Mouse (Mus musculus): Measurements from ENCODE around the gene Cntn5. TPM values are rescaled to one million over a fixed set of nuclear protein-coding genes. Genes with fewer than 3 reads are reported as not detected.

The Cntn5 gene
- total and polyA plus RNA-seq, 3 experiments: not detected

DNA sequence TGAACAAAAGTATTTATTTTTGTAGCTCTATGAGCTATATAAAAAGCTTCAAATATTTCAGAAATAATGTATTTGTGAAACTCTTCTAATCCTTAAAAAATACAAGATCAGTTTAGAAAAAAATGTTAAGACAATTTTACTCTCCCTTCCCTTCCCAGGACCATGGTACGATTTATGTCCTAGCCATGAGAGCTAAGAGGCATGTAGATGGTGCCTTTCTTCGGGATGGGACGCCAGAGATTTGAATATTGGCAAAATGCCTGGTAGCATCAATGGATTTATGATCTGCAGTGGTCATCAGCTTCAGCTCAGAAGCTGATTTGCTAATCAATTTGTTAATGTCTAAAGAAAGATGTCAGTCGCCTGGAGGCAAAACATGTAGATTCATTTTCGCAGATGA lies 258.6 kb downstream of the Cntn5 start:
- DNase-seq (ENCODE audit: extremely low read depth): no peak
- no peaks in the 10 kb centered on the region for H3K36me3 ChIP-seq (replicated peaks in 1 of 2; ENCODE audit: control insufficient read depth in 1 of 2, insufficient read depth in 1 of 2, low read length in 1 of 2)
- dilution Hi-C loops (cut with MboI; ENCODE audit: extremely low pct_ligation_motif_present, extremely low pct_unique_long_range_greater_than_20kb, low sequenced_read_pairs): no loop called here
- no peak overlapping the region for H3K9ac ChIP-seq (ENCODE audit: insufficient read depth, low read depth)
- TF ChIP-seq RCOR1 (conservative IDR thresholded peaks at IDR 0.05; ENCODE audit: low read depth, low read length) (no peak), E2F4 (IDR thresholded peaks at IDR 0.05; ENCODE audit: insufficient replicate concordance, low read depth, low read length) (no peak), USF2 (conservative IDR thresholded peaks at IDR 0.05; ENCODE audit: low read depth, low read length) (no peak), ZMIZ1 (IDR thresholded peaks at IDR 0.05; ENCODE audit: low read depth, low read length) (no peak), IRF4 (IDR thresholded peaks at IDR 0.05; ENCODE audit: low read depth, low read length) (no peak), CHD2 (IDR thresholded peaks at IDR 0.05; ENCODE audit: low read length) (no peak), TBP (conservative IDR thresholded peaks at IDR 0.05; ENCODE audit: low read depth, low read length) (no peak), POLR2A (IDR thresholded peaks at IDR 0.05; ENCODE audit: low read depth, low read length) (no peak), HCFC1 (IDR thresholded peaks at IDR 0.05; ENCODE audit: low read depth, low read length) (no peak), NELFE (IDR thresholded peaks at IDR 0.05; ENCODE audit: low read depth, low read length) (no peak), MAX (IDR thresholded peaks at IDR 0.05; ENCODE audit: low read length) (no peak), CTCF (conservative IDR thresholded peaks at IDR 0.05 in 1 of 2, IDR thresholded peaks at IDR 0.05 in 1 of 2; ENCODE audit: low read depth in 2 of 2, low read length in 2 of 2) (no peak), BHLHE40 (IDR thresholded peaks at IDR 0.05; ENCODE audit: low read depth, low read length) (no peak), MAZ (IDR thresholded peaks at IDR 0.05; ENCODE audit: low read depth, low read length) (no peak), USF1 (IDR thresholded peaks at IDR 0.05; ENCODE audit: low read depth, low read length) (no peak), RAD21 (IDR thresholded peaks at IDR 0.05; ENCODE audit: low read depth, low read length) (no peak), MXI1 (IDR thresholded peaks at IDR 0.05; ENCODE audit: low read depth, low read length) (no peak), GABPA (IDR thresholded peaks at IDR 0.05; ENCODE audit: insufficient replicate concordance, low read depth, low read length) (no peak), MEF2A (IDR thresholded peaks at IDR 0.05; ENCODE audit: borderline replicate concordance, low read depth, low read length) (no peak), ETS1 (conservative IDR thresholded peaks at IDR 0.05; ENCODE audit: low read depth, low read length) (no peak)
- no peaks in the 10 kb centered on the region for H3K4me1 ChIP-seq (ENCODE audit: control insufficient read depth in 1 of 2, insufficient read depth in 2 of 2)
- no peaks in the 10 kb centered on the region for H3K79me2 ChIP-seq (replicated peaks; ENCODE audit: control insufficient read depth, extremely low read depth, insufficient read depth, poor library complexity, severe bottlenecking)
- H3K4me2 ChIP-seq (ENCODE audit: insufficient read depth, low read depth, poor library complexity, severe bottlenecking): no peak overlapping the region
- no peak overlapping the region for H3K4me3 ChIP-seq (replicated peaks in 1 of 3; ENCODE audit: low read depth in 2 of 3, low read length in 2 of 3, poor library complexity in 1 of 3)
- in situ Hi-C loops (cut with MboI; ENCODE audit: low pct_ligation_motif_present, low pct_unique_long_range_greater_than_20kb, low sequenced_read_pairs): no loop called here
- H3K9me3 ChIP-seq (replicated peaks; ENCODE audit: low read length): no peaks in the 10 kb centered on the region
- no peaks in the 10 kb centered on the region for H3K27me3 ChIP-seq (replicated peaks)
- H3K27ac ChIP-seq (ENCODE audit: insufficient read depth, low read depth): no peak overlapping the region

DNA sequence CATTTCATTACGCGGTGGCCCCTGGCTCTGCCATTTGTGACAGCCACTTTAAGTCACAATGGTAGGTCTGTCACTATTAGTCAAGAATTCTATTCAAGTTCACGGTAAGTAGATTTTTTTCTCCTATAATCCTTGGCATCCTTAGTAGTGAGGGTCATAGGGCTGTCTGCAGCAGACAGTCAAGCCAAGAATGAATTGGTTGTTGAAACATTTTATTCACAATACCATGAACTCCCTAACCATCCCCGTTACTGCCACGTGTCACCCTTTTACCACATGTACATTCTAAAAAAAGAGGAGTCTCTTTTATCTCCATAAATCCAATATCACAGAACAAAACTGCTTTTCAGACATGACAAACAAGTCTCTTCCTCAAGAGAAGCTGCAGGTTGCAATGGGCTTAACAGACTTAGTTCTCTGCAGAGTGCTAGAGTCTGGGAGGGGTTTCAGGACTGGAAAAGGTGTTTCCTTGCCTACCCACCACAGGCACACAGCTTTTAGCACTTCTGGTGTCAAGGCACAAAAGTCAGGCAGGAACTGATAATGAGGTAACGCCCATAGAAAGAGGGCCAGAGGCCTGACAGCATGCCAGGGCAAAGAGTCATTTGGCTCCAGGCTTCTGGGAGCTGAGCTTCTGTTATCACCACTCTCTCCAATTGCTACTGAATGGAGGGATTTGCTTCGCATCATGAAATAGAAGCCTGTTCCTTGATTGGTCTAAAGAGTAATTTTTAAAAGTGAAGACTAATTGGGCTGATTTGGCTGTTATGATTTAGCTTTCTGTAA lies 259.3 kb downstream of the Cntn5 start:
- dilution Hi-C loops (cut with MboI; ENCODE audit: extremely low pct_ligation_motif_present, extremely low pct_unique_long_range_greater_than_20kb, low sequenced_read_pairs) (no loop called here), in situ Hi-C loops (cut with MboI; ENCODE audit: low pct_ligation_motif_present, low pct_unique_long_range_greater_than_20kb, low sequenced_read_pairs) (no loop called here)
- DNase-seq (ENCODE audit: extremely low read depth): no peak

More for the DNA sequence above, 259.3 kb downstream of the Cntn5 start:
- H3K36me3 ChIP-seq (replicated peaks in 1 of 2; ENCODE audit: control insufficient read depth in 1 of 2, insufficient read depth in 1 of 2, low read length in 1 of 2): no peaks in the 10 kb centered on the region
- no peaks in the 10 kb centered on the region for H3K4me1 ChIP-seq (ENCODE audit: control insufficient read depth in 1 of 2, insufficient read depth in 2 of 2)
- no peaks in the 10 kb centered on the region for H3K27me3 ChIP-seq (replicated peaks)
- H3K27ac ChIP-seq (ENCODE audit: insufficient read depth, low read depth): no peak overlapping the region
- no peak overlapping the region for H3K4me2 ChIP-seq (ENCODE audit: insufficient read depth, low read depth, poor library complexity, severe bottlenecking)
- no peak for TF ChIP-seq EP300 (IDR thresholded peaks at IDR 0.05; ENCODE audit: low read length)
- TF ChIP-seq TBP (conservative IDR thresholded peaks at IDR 0.05; ENCODE audit: low read depth, low read length): peak; percentile 56; the same call in 1 of the 2 replicates
- no peak overlapping the region for H3K4me3 ChIP-seq (replicated peaks in 1 of 3; ENCODE audit: low read depth in 2 of 3, low read length in 2 of 3, poor library complexity in 1 of 3)
- no peaks in the 10 kb centered on the region for H3K79me2 ChIP-seq (replicated peaks; ENCODE audit: control insufficient read depth, extremely low read depth, insufficient read depth, poor library complexity, severe bottlenecking)
- H3K9ac ChIP-seq (ENCODE audit: insufficient read depth, low read depth): no peak overlapping the region
- no peaks in the 10 kb centered on the region for H3K9me3 ChIP-seq (replicated peaks; ENCODE audit: low read length)

Measured in CH12.LX (cell line).